Mouse (Mus musculus) macrophage (primary cell): Measurements from ENCODE around the gene Umad1. TPM values are rescaled to one million over a fixed set of nuclear protein-coding genes. Genes with fewer than 3 reads are reported as not detected.

ENCODE experiments used
- H3K27ac ChIP-seq: fragments of 350-480 bp; formaldehyde crosslinking; 2 replicates; pipeline ENCODE4 v1.9.0; 2021
- H3K36me3 ChIP-seq: fragments of 350-480 bp; formaldehyde crosslinking; 2 replicates; pipeline ENCODE4 v1.9.0; 2021; ENCODE audit errors: inconsistent target
- H3K4me3 ChIP-seq: fragments of 350-480 bp; formaldehyde crosslinking; 2 replicates; pipeline ENCODE4 v1.9.0; 2021; ENCODE audit errors: inconsistent target
- H3K79me2 ChIP-seq: fragments of 350-480 bp; formaldehyde crosslinking; 2 replicates; pipeline ENCODE4 v1.9.0; 2021; ENCODE audit errors: inconsistent target
- WGBS: methylation state at CpG from one replicate; pipeline ENCODE4 v1.1.7; 2026; ENCODE audit warnings: inconsistent platforms; ENCODE audit not compliant: missing documents; 5-methylcytosine and 5-hydroxymethylcytosine counted together
- polyA plus RNA-seq: library from polyadenylated mRNA; stranded (reverse); fragments of 250-400 nt; gene quantifications from 3 replicates; pipeline ENCODE4 v1.2.4, GENCODE M21; 2018; ENCODE audit warnings: inconsistent platforms

The Umad1 gene
- polyA plus RNA-seq, 1 experiment from 2014 or later, result 11.1 TPM

DNA sequence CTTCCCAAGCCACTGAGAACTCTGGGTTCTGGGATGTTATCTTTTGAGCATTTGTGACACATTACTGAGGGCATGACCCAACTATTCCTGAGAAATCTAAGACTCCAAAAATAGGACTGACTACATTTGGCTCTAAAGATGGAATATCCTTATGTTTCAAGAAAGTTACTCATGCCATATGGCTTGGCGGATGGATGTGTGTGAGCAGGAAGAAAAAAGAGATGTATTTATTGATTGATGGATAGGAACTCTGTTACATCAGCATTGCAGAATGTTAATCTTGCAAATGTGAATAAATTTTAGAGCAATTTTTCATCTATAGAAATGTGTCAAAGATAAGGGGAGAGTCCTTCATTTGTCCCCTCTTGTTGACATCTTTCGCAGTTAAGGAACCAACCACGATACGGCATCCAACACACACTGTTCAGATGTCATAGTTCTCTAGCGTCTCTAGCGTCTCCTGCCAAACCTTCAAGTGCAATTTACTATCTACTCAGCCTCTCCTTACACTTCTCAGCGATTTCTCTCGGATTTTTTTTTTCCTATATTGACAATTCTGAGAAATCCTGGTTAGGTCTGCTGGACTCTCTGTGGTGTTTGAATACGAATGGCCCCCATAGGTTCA lies 171.6 kb downstream of the Umad1 start:
- no peaks in the 10 kb centered on the region for H3K36me3 ChIP-seq
- no peak overlapping the region for H3K27ac ChIP-seq
- H3K4me3 ChIP-seq, result no peak overlapping the region
- WGBS, result 95% methylated on average over 9 of the region's 9 CpGs
- H3K79me2 ChIP-seq, result no peaks in the 10 kb centered on the region

DNA sequence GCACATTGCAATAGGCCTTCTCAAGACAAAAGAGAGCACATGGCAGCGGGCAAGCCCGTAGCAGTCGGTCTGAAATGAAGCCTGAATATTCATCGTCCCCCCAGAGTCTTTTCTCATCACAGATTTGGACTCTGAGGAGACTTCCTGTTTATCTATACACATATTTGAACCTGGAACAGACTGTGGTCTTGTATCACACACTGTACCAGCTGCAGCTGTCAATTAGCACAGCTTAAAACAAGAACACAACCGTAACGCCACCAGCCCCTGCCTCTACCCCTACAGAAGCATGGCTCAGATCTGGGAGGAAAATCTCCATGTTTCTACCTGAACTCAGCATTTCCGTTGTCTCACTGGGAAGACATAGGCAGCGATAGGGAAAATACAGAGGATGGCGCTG lies 174.1 kb downstream of the Umad1 start:
- 95% methylated on average over 9 of the region's 9 CpGs for WGBS
- Histone ChIP-seq H3K36me3 (no peaks in the 10 kb centered on the region), H3K79me2 (no peaks in the 10 kb centered on the region), H3K4me3 (no peak overlapping the region), H3K27ac (no peak overlapping the region)

- WGBS, result 96% methylated on average over 3 of the region's 3 CpGs
- Histone ChIP-seq H3K79me2 (no peaks in the 10 kb centered on the region), H3K36me3 (no peaks in the 10 kb centered on the region), H3K4me3 (no peak overlapping the region), H3K27ac (no peak overlapping the region)
Observed at GRCm38 (mm10) chr6:8437937-8438336, 178.8 kb downstream of the Umad1 start.

- Histone ChIP-seq H3K27ac (no peak overlapping the region), H3K36me3 (no peaks in the 10 kb centered on the region), H3K4me3 (no peak overlapping the region), H3K79me2 (no peaks in the 10 kb centered on the region)
- WGBS, result 92% methylated on average over 3 of the region's 3 CpGs
Observed at GRCm38 (mm10) chr6:8441814-8442213, 182.7 kb downstream of the Umad1 start.

DNA sequence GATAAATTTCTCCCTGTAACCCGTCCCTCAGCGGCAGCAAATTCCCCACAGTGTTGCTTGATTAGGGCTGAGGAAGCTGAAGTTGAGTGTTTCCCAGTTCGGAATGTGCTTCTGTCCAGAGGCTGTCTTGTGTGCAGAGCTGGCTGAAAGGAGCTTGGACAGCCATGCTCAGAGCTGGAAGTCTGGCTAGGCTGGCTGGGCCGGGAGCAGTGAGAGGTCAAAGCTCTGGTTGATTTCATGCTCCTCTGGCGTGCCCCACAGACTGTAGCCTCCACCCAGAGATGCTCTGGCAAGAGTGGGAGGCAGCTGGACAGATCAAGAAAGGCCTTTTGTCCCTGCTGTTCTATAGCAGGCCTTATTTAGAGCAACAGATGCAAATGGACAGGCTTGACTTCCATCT lies 187.7 kb downstream of the Umad1 start:
- H3K79me2 ChIP-seq, result no peaks in the 10 kb centered on the region
- WGBS, result 94% methylated on average over 5 of the region's 5 CpGs
- H3K27ac ChIP-seq, result no peak overlapping the region
- H3K4me3 ChIP-seq, result no peak overlapping the region
- no peaks in the 10 kb centered on the region for H3K36me3 ChIP-seq

DNA sequence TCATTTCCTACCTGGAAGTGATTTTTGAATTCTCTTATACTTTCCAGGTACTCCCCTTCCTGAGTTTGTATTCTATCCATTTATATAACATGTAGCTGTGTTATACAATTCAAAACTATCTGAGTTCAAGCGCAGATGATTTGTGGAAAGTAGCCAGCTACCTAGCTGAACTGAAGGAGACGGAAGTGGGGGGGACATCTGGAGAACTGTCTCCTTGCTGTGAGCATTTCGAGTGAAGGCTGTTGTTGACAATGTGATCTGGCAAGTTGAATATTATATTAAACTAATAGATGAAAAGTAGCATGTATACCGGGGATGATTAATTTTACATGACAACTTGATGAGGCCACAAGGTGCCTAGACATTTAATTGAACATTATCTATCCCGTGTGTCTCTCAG lies 196.5 kb downstream of the Umad1 start:
- Histone ChIP-seq H3K79me2 (no peaks in the 10 kb centered on the region), H3K27ac (no peak overlapping the region), H3K4me3 (no peak overlapping the region), H3K36me3 (no peaks in the 10 kb centered on the region)
- WGBS, result 97% methylated on average over 5 of the region's 5 CpGs

- WGBS, result 97% methylated on average over 4 of the region's 4 CpGs
- no peaks in the 10 kb centered on the region for H3K36me3 ChIP-seq
Observed at GRCm38 (mm10) chr6:8458596-8458995, 199.5 kb downstream of the Umad1 start.

DNA sequence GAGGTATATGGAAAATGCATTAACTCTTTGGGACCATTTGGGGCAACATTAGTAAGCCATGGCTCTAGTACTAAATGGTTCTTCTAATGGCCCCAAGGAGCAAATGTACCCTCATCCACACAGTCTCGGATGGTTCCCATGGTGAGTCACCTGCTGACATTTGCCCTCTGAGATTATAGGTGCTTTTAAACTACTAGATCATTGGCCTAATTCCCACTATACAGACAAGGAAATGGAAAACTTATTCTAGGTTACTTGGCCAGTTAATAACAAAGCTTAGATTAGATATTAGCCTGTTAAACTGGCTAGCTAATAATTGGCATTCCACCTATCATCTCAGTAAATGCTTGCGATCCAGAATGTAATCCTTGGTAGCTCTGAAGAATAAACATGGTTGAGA lies 203.4 kb downstream of the Umad1 start:
- no peak overlapping the region for H3K4me3 ChIP-seq
- no peak overlapping the region for H3K27ac ChIP-seq
- WGBS, result 93% methylated on average over 2 of the region's 2 CpGs
- H3K36me3 ChIP-seq, result no peaks in the 10 kb centered on the region
- H3K79me2 ChIP-seq, result no peaks in the 10 kb centered on the region

More at GRCm38 (mm10) chr6:8458596-8458995, 199.5 kb downstream of the Umad1 start:
- no peak overlapping the region for H3K4me3 ChIP-seq
- H3K79me2 ChIP-seq, result no peaks in the 10 kb centered on the region
- no peak overlapping the region for H3K27ac ChIP-seq

- 100% methylated on average over 1 of the region's 1 CpGs for WGBS
- Histone ChIP-seq H3K27ac (no peak overlapping the region), H3K36me3 (no peaks in the 10 kb centered on the region), H3K79me2 (no peaks in the 10 kb centered on the region), H3K4me3 (no peak overlapping the region)
Observed at GRCm38 (mm10) chr6:8465388-8465787, 206.3 kb downstream of the Umad1 start.

GRCm38 (mm10) chr6:8465985-8466384 lies 206.9 kb downstream of the Umad1 start:
- whole genome bisulfite sequencing, result 94% methylated on average over 5 of the region's 5 CpGs

DNA sequence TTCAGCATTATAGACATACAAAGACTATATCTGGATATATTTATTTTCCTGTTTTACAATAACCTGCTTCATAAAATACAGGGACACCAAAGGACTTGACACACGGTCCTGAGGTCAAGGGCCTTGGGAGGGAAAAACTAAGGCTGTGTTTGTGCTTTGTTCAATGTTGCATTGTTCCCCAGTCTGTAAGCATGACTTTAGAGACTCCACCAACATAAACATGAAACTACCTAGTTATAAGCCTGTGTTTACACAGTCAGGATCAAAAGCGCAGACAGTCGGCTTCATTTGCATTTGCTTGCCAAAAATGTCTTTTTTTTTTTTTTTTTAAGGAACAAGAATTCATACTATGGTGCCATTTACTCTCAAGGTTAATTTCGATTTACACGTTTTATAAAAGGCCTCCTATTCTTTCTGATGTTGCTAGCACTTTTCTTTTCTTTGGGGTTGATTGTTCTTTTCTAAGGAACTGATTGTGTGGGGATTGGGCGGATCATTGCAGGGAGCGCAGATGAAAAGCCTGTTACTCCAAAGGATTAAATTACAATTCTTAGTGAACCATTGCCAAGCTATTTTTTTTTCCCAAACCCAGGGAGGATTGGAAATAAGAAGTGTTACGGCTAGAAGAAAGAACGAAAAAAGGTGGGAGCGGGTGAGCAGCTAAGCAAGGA lies 208.7 kb downstream of the Umad1 start:
- Histone ChIP-seq H3K79me2 (no peaks in the 10 kb centered on the region), H3K36me3 (no peaks in the 10 kb centered on the region), H3K4me3 (no peak overlapping the region), H3K27ac (no peak overlapping the region)
- 91% methylated on average over 9 of the region's 10 CpGs for WGBS

More at GRCm38 (mm10) chr6:8465985-8466384, 206.9 kb downstream of the Umad1 start:
- no peak overlapping the region for H3K4me3 ChIP-seq
- no peaks in the 10 kb centered on the region for H3K36me3 ChIP-seq
- no peaks in the 10 kb centered on the region for H3K79me2 ChIP-seq
- H3K27ac ChIP-seq, result no peak overlapping the region

DNA sequence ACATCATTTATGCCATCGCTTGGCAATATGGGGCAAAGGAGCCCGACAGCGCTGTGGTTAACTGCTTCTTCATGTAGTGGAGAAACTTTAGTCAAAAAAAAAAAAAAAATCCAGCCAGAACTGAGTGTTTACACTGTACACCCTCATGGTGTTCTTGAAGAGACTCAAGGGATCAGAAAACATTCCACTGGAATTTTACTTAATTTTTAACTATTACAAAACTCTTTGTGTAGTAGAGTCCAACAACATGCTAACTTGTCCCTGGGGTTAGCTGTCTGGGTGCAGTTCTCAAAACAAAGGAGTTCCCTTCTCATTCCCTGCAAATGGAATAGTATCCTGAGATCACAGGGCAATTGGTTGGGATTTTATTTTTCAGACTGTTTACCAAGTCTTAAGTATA lies 210.8 kb downstream of the Umad1 start:
- Histone ChIP-seq H3K4me3 (no peak overlapping the region), H3K27ac (no peak overlapping the region), H3K79me2 (no peaks in the 10 kb centered on the region), H3K36me3 (no peaks in the 10 kb centered on the region)
- WGBS, result 100% methylated on average over 3 of the region's 3 CpGs

DNA sequence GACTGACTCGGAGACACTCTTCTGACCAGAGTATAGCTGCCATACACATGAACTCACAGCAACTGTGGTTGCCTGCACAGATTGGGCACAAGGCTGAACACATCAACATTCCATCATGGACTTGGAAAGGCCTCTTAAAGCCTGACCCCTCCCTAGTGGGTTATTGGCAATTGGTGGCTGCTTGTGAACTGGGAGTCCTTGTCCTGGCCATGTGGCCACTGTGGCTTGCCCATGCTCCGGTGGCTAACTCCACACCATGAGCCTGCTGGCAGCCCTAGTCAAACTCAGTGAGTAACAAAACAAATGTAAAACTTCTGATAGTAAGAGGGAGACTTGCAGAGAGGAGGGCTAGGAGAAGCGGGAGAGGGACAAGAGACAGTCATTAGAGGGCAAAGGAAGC lies 213.0 kb downstream of the Umad1 start:
- 95% methylated on average over 2 of the region's 3 CpGs for WGBS
- Histone ChIP-seq H3K79me2 (no peaks in the 10 kb centered on the region), H3K4me3 (no peak overlapping the region), H3K36me3 (no peaks in the 10 kb centered on the region), H3K27ac (no peak overlapping the region)

GRCm38 (mm10) chr6:8472915-8473314 lies 213.8 kb downstream of the Umad1 start:
- H3K36me3 ChIP-seq, result no peaks in the 10 kb centered on the region
- no peak overlapping the region for H3K27ac ChIP-seq
- H3K79me2 ChIP-seq, result no peaks in the 10 kb centered on the region
- H3K4me3 ChIP-seq, result no peak overlapping the region
- WGBS, result 72% methylated on average over 5 of the region's 5 CpGs

GRCm38 (mm10) chr6:8473498-8473897 lies 214.4 kb downstream of the Umad1 start:
- Histone ChIP-seq H3K36me3 (no peaks in the 10 kb centered on the region), H3K79me2 (no peaks in the 10 kb centered on the region), H3K4me3 (no peak overlapping the region), H3K27ac (no peak overlapping the region)
- WGBS, result 86% methylated on average over 5 of the region's 5 CpGs
